Mouse (Mus musculus) kidney, postnatal 10 days (tissue): ENCODE results near the gene Ifrd2.
"Not testable (repeated sequence)": the region's sequence is repeated elsewhere in the genome, so short reads cannot be mapped to it uniquely, and the experiment has no call there.

Experiments used
- DNase-seq: peaks from one replicate; pipeline ENCODE4 v3.0.0; 2021; ENCODE audit warnings: mixed read lengths

Gene Ifrd2

DNA sequence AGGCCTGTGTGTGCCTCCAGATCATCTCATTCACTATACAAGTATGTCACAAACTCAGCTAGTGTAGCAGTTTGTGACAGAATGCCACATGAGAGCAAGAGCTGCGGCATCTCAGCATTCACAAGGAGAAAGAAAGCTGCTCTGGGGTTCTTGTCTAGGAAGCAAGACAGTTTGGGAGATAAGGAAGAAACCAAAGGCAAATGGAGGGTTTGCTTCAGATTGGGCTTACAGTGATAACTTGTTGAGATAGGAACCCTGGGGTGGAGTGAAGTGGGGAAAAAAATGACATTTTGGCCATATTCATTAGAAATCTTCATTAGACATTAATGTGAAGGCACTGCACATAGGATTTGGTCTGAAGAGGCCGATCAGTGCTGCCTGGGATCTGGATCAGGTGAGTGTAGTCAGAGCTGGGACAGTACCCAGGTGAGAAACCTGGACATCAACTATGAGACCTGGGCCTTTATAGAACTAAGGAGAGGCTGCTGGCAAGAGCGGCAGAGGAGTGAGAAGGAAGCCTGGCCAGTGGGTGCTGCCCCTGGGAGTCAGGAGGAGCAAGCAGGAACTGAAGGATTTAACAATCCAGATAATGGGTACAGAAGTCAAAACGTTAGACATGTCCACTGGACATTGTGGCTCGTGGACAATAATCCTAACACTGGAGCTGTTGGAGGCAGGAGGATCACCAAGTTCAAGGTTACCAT lies 34.6 kb upstream of the Ifrd2 start:
- no peak for DNase-seq

GRCm38 (mm10) chr9:107553541-107554318 lies 33.7 kb upstream of the Ifrd2 start:
- DNase-seq = peak; percentile 69

DNA sequence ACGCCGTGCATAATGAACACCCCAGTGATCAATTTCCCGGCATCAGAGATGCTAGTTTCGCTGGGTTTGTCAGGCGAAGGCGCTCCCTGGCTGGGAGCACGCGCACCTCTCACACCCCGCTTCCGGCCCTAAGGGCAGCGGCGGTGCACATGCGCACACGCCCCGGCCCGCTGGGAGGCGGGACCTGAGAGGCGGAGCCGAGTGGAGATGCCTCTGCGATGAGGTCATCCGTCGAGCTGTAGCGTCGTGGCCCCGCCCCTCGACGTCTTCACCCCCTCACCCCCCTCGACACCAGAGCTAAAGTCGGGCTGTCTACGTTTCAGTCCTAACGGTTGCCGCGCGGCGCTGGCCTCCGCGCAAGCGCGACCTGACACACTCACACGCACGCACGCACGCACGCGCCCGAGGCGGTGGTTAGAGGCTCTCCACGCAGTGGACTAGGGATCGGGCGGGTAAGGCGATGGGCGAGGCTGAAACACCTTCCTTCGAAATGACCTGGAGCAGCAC lies 33.1 kb upstream of the Ifrd2 start:
- DNase-seq = peak; percentile 98

DNA sequence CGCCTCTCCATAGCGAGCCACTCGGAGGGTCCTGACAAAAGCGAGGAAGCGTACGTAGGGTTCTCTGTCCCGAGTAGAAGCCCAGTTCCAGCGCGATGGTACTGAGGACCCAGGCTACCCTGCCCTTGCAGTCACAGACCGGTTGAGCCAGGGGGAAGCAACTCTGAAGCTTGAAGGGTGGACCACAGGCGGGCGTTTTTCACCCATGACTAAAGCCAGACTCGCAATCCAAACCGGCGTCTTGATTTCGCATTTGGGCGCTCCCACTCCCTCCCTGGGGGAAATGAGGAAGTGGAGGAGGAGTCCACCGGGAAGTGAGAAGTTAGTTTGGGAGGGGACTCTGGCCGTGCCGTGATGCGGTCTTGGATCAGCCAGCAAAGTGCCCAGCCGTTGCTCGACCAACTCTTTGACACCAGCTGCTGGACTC lies 32.4 kb upstream of the Ifrd2 start:
- DNase-seq = peak; percentile 82

- no peak for DNase-seq
Observed at GRCm38 (mm10) chr9:107555701-107556100, 31.7 kb upstream of the Ifrd2 start.

GRCm38 (mm10) chr9:107556346-107556745 lies 31.1 kb upstream of the Ifrd2 start:
- DNase-seq = no peak

DNA sequence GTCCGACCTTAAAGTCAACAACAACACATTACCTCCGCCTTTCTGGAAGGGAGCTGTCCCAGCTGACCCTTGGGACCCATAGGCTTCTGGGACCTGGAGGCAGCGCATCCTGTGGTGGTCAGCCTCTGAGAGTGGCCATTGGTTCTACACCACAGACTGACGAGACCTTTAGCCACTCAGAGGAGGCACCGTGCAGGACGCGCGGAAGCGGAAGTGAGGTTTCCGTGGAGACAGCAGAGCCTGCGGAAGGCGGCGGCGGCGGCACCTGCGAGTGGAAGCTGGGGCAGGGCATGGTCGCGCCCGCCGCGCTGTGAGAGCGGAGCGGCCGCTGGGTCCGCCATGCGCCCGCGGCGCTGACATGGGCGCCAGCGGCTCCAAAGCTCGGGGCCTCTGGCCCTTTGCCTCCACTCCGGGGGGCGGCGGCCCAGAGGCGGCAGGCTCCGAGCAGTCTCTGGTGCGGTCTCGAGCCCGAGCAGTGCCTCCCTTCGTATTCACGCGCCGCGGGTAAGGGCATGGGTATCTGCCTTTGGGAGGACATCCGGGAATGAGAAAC lies 24.3 kb upstream of the Ifrd2 start, which contains the start of gene Tusc2:
Gene Tusc2, plus strand, starts transcription at position 227 of the 553 bp plus-strand sequence.
- peak; percentile 96 for DNase-seq

DNA sequence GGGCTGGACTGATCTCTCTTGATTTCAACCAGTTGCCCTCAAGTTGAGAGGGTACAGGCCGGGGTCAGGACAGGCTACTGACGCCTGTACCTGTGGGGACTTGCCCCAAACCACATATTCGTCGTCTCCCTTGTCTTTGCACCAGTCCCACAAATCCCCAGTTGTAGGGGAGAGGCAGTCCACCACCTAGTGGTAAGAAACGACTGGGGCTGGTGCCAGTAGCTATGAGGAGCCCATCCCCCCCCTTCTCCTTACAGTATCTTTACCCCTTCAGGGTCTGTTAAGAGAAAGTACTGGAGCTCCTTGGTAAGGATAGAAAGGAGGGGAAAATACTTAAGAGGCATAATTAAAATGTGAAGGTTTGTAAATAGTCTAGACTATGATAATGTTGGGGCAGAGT lies 21.9 kb upstream of the Ifrd2 start:
- peak; percentile 62 for DNase-seq

DNA sequence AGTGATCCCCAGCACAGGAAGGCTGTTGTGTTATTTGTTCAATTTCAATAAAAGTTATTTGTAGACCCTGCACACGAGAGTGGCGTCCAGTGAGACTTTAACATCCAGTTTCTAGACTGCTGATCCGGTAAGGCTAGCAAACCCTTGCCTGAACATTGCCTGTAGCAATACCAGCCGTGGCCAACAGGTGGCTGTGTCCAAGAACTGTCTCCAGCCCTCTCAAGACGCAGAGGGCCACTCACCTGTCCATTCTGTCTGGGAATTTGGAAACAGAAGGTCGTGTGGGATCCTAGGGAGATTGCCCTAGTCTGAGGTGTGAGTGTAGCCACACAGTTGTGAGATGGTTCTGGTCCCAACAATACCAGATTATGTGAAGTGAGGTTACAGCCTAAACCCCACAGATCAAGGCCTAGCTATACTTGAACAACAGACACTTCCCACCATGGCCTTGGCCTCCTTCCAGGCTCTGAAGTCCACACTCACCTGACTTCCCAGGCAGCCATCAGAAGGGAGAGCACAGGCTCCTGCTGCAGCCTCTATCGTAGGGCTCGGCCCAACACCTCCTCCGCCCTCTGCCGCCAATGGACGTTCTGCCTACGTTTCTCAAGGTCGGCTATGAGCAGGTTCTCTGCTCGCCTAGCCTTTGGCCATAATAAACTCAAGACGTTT lies 21.3 kb upstream of the Ifrd2 start:
- peak; percentile 95 for DNase-seq

DNA sequence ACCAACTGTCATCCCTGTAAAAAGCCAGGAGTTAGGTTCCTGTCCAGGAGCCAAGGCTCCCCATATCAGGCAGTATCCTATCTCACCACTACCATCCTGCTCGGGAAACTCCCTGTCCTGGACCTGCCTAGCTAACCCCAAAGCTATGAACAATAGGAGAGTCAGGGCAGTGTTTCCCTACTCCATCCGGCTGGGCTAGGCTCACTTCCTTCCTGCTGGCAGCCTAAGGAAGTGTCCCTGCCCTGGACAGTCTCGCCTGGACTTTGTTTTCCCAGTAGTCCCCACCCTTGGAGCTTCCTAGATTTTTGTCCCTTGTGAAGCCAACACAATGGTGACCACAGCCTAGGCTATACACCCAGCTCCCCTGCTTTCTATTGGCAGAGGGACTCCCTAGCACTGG lies 20.6 kb upstream of the Ifrd2 start:
- peak; percentile 69 for DNase-seq

DNA sequence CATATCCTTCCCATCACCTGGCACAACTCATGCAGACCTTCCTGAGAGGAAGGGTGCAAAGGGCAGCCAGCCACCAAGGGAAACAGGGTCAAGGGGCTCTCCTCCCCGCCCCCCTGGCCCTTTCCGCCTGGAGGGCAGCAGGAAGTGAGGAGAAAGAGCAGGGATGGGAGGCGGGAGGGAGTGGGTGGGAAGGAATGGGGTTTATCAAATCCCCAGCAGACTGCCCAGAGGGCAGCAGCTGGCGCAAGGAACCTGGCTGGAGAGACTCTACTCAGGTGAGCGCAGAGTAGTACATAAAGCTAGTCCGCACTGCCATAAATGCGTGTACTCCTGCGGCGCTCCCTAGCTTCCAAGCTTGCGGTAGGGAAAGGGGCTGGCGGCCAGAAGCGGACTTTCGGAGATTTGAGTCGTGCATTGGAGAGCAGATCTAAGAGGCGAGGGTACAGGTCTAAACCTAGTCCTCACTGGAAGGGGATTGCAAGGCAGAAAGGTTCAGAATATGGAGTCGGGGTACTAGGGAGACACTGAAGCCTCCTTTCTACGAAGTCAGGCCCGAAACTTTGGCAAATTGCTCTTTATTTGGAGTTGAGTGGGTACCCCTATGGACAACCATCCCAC lies 19.6 kb upstream of the Ifrd2 start, which contains the start of gene Hyal2:
Gene Hyal2, plus strand, starts transcription at position 244 of the 618 bp plus-strand sequence.
- peak; percentile 86 for DNase-seq

- peak; percentile 92 for DNase-seq
Observed at GRCm38 (mm10) chr9:107568331-107569261, 18.8 kb upstream of the Ifrd2 start.

DNA sequence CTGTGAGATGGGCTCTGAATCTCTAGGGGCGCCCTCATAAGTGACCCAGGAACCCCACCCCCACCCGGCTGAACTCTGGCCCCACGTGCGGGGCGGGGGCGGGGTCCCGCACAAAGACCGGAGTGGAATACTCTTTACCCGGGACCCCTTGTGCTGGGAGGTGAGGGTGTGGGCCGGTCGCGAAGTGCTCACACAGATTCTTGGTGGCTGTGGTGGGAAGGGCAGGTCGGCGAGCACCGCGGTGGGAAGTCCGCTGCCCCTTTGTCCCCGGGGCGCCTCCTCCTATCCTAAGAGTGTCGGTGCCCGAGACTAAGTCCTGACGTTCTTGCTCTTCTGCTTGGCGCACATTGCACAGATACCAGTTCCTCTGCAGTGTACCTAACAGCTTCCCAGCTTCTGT lies 18.2 kb upstream of the Ifrd2 start:
- no peak for DNase-seq

GRCm38 (mm10) chr9:107570016-107570415 lies 17.4 kb upstream of the Ifrd2 start:
- DNase-seq = peak; percentile 50

- no peak for DNase-seq
Observed at GRCm38 (mm10) chr9:107570845-107571244, 16.6 kb upstream of the Ifrd2 start.

GRCm38 (mm10) chr9:107571534-107572326 lies 15.7 kb upstream of the Ifrd2 start:
- no peak for DNase-seq

GRCm38 (mm10) chr9:107572327-107572662 lies 15.1 kb upstream of the Ifrd2 start:
- DNase-seq = no peak

- DNase-seq = not testable (repeated sequence)
Observed at GRCm38 (mm10) chr9:107573774-107574173, 13.7 kb upstream of the Ifrd2 start.

DNA sequence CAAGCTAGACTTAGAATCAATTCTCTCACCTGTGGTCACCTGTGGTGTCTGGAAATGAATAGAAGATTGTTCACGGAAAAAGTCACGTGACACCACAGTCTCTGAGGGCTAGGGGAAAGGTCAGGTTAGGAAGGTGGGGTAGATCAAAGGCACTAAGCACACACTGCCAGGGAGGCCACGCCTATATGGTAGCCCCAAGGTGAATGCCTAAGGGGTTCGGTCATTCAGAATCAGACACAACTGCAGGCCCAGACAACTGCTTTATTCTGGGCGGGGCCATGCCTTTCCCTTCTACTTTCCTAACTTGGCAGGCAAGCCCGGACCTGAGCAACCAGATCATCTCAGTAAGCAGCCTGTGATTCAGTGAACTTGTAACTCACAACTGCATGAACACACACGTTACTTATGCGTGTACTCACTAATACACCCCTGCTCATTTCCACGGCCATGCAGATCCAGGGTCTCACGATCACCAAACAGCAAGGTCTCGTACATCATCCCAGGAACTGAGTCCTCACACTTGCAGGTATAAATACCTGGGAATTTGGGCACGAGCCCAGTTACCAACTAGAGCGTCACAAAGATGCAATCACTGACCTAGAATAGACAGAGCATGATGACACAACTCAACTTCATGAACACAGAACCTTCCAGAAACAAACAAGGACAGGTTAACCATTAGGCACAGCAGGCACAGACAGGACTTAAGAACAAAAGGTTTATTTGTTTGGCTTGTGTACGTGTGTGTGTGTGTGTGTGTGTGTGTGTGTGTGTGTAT lies 11.7 kb upstream of the Ifrd2 start:
- peak; percentile 25 for DNase-seq
